Mouse (Mus musculus): Measurements from ENCODE around the gene Slc2a8. TPM values are rescaled to one million over a fixed set of nuclear protein-coding genes. Genes with fewer than 3 reads are reported as not detected.

Slc2a8 gene
- polyA plus RNA-seq, 1 experiment = 12.4 TPM

DNA sequence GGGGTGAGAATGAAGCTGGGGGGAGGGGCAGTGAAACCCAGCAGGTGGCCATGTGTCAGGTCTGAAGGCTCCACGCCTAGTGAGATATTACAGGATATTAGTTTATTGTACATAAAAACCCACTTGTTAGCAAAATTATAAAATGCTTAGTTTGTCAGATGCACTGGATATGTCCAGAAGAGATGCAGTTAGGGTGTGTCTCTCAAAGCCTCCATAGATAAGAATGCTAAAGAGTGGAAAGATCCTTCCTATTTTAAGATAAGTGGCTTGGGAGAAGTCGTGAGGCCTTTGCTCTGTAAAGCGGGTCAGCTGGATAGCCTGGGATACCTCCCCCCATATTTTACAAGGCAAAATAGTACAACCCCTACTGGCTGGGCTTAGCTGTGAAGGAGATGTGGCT lies 3.2 kb downstream of the Slc2a8 start:
- no peak for DNase-seq (ENCODE audit: low read depth, low spot score)
- WGBS = 62% methylated on average over 3 of the region's 3 CpGs

DNA sequence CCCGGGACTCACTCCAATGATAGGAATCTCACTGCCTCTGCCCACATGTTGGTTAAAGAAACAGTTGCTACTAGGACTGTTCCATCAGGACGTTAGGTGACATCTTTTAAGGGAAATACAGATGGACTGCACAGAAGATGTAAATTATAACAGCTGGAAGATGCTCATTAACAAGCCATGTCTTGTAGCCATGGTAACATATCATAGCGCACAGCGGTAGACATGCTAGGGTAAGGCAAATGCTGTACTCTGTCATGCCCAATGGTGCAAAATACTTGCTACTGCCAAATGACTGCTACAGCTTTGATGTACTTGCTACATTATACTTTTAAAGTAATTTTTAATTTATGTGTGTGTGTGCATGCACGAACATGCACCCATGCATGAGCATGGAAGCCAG lies 4.8 kb downstream of the Slc2a8 start:
- no peak for DNase-seq (ENCODE audit: low read depth, low spot score)
- WGBS = 78% methylated on average over 5 of the region's 5 CpGs

- no peak for DNase-seq (ENCODE audit: low read depth, low spot score)
- WGBS = 91% methylated on average over 8 of the region's 8 CpGs
Measured at GRCm38 (mm10) chr2:32974216-32974615, 7.7 kb downstream of the Slc2a8 start.

GRCm38 (mm10) chr2:32971235-32971634 lies 10.6 kb downstream of the Slc2a8 start:
- no peak for DNase-seq (ENCODE audit: low read depth, low spot score)
- 61% methylated on average over 9 of the region's 9 CpGs for WGBS

- DNase-seq (ENCODE audit: low read depth, low spot score) = no peak
- 68% methylated on average over 8 of the region's 8 CpGs for WGBS
Measured at GRCm38 (mm10) chr2:32969326-32969725, 12.6 kb downstream of the Slc2a8 start.

- no peak for DNase-seq (ENCODE audit: low read depth, low spot score)
- 79% methylated on average over 9 of the region's 9 CpGs for WGBS
Measured at GRCm38 (mm10) chr2:32968024-32968614, 13.8 kb downstream of the Slc2a8 start.

- WGBS = under 1% methylated on average over 55 of the region's 55 CpGs
- DNase-seq (ENCODE audit: low read depth, low spot score) = no peak
Measured at GRCm38 (mm10) chr2:32966689-32967631, 14.9 kb downstream of the Slc2a8 start.

DNA sequence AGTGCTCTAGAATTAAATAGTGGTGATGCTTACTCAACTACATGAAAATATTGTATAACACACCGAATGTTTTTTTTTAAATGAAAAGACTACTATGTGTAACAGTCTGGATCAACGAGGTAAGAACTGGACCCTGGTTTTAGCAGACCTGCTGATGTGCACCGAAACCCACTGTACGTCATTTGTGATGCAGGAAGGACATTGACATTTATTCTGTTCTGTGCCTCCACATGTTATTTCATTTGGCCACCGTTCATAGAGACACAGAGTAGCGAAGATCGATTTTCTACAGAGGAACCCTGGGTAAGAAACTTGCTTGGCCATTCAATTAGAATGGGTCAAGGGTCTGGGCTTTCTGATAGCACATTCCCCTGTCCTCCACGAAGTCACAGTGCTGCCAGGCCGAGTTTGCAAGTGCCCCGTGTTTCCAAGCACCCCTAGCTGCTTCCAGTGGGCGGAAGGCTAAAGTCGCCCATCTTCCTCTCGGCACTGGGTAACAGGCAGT lies 15.6 kb downstream of the Slc2a8 start:
- 5% methylated on average over 13 of the region's 13 CpGs for WGBS
- no peak for DNase-seq (ENCODE audit: low read depth, low spot score)

DNA sequence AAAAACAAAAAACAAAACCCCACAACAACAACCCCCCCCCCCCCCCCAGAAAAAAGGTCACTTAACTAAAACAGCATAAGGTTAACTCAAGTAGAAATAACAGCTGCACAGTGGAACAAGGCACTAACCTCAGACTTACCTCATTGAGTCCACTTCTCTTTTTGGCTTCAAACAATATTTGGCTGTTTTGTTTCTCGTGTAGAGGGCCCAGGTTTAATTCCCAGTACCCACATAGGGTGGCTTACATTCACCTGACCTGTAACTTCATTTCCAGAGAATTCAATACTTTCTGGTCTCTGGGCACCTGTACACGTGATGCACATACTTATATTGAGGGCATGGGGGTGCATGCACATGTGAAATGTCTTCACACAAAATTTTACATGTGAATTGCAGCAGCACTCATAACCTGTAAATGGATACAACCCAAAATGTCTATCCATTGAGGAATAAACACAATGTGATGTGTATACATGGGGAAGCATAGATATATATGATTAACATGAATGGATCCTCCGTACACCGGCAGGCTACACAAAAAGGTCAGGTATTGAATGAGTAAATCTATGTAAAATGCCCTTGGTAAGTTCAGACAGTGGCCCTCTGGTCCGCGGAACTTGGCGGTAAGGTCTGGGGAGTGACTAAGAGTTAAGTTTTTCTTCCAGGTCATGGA lies 16.2 kb downstream of the Slc2a8 start:
- DNase-seq (ENCODE audit: low read depth, low spot score) = no peak
- WGBS = 13% methylated on average over 7 of the region's 7 CpGs

- WGBS = 33% methylated on average over 10 of the region's 10 CpGs
- DNase-seq (ENCODE audit: low read depth, low spot score) = no peak
Measured at GRCm38 (mm10) chr2:32964659-32965457, 17.0 kb downstream of the Slc2a8 start.

GRCm38 (mm10) chr2:32963981-32964380 lies 17.9 kb downstream of the Slc2a8 start:
- 55% methylated on average over 1 of the region's 1 CpGs for WGBS
- DNase-seq (ENCODE audit: low read depth, low spot score) = no peak

- WGBS = 31% methylated on average over 4 of the region's 4 CpGs
- no peak for DNase-seq (ENCODE audit: low read depth, low spot score)
Measured at GRCm38 (mm10) chr2:32963544-32963943, 18.3 kb downstream of the Slc2a8 start.

DNA sequence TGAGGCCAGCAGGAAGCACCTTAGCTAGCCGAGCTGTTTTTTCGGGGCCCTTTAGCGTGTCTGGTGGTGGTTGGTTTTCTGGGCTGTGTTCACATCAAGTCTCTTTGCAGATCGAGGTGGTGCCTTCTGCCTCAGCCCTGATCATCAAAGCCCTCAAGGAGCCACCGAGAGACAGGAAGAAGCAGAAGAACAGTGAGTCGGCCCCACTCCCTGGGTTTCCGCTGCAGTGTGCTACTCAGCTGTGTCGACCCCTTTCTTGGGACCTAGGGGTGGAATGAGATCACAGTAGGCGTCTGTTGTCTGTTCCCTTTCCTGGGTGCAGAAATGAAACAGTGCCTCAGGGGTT lies 19.0 kb downstream of the Slc2a8 start:
- 7% methylated on average over 9 of the region's 9 CpGs for WGBS
- DNase-seq (ENCODE audit: low read depth, low spot score) = no peak

DNA sequence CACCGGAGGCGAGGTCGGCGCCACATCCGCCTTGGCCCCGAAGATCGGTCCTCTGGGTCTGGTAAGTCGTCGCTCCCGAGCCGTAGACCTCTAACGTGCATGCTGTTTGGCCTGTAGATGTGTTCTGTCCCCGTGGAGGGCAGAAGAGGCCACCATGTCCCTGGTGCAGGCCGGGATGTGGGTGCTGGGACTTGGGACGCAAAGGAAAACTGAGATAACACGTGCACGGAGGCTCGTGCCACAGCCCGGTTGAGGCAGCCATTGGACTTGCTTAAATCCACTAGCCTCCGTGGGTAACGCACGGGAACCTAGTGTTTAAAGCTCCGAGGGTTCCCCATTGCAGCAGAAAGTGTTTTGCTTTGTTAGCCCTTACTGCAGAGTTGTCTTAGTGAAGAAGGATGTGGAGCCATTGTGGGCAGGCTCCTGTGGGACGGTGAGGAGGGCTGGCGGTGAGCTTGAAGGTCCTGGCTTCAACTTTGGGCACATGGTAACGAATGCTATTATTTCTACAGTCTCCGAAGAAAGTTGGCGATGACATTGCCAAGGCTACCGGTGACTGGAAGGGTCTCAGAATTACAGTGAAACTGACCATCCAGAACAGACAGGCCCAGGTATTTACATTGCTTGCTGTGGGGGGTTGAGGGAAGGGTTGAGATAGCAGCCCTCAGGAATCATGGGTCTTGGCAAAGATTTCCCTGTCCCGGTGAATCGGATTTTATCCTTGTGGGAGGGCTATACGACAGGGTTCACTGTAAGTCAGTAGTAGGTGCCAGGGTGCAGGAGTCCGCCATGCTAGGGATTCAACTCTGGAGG lies 19.6 kb downstream of the Slc2a8 start:
- no peak for DNase-seq (ENCODE audit: low read depth, low spot score)
- WGBS = 2% methylated on average over 33 of the region's 33 CpGs

- WGBS = 2% methylated on average over 55 of the region's 55 CpGs
- DNase-seq (ENCODE audit: low read depth, low spot score) = no peak
Measured at GRCm38 (mm10) chr2:32961192-32961995, 20.5 kb downstream of the Slc2a8 start, which contains the start of the genes Rpl12 and Lrsam1. Gene Rpl12 (plus strand): TSS chr2:32961559. Gene Lrsam1 (minus strand): TSS chr2:32961614.

DNA sequence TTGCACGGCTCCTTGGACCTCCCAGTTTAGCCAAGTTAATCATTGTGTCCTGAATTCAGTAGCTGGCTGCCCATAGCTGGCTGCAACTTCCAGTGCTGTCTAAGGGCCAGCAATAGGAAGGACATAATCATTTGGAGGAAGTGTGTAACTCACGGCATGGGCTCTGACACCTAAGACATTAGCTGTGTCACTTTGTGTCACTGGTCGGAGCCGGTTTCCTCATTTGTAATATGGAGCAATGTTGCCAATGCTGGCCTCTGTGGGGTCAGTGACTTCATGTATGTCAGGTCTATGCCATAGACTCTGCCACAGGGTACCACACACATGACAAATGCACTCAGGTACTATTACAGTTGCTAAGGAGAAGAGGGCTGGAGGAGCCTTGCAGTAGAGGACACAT lies 21.6 kb downstream of the Slc2a8 start:
- 90% methylated on average over 4 of the region's 4 CpGs for WGBS
- no peak for DNase-seq (ENCODE audit: low read depth, low spot score)

DNA sequence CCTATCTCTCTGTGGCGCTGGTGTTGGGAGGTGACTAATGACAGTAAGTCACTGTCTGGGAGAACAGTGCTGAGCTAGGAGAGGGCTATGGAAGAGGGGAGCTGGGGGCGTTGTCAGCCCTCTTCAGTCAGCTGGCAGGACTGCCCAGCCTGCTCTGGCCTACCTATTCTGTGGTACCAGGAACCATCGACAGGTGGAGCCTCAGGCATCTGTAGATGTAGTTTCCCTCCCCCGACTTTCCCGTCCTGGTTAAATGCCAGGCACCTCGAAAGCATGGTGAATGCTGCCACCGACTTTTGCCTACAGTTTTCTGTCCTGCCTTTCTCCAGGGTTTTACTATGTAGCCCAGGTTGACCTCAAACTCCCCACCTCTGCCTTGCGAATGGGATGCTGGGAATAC lies 24.5 kb downstream of the Slc2a8 start:
- WGBS = 46% methylated on average over 8 of the region's 8 CpGs
- DNase-seq (ENCODE audit: low read depth, low spot score) = no peak

DNA sequence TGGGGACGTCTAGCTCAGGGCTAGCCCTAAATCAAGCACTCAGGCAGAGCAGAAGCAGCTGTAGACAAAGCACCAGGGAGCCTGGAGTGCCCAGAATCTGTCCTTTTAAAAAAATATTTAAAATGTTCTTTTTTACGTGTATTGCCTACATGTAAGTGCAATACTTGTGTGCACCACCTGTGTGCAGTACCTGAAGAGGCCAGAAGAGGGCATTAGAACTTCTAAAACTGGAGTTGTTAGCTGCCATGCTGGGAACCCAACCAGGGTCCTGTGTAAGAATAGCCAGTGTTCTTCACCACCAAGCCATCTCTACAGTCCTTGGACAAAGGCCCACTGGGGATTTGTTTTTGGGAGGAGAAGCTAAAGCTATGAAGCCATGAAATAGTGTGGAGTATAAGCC lies 27.3 kb downstream of the Slc2a8 start:
- DNase-seq (ENCODE audit: low read depth, low spot score) = no peak
- 95% methylated on average over 2 of the region's 2 CpGs for WGBS

Data from large intestine, adult 2 months (tissue).